Comparison of ENCODE assay signal across 19 mouse cellular contexts in genomic region chr1:50831663-50832062, GRCm38 (mm10).
DNase-seq lines count a peak whose midpoint lies in the region; ATAC-seq and TF ChIP-seq lines count a peak whose summit lies in the region.
"Had no signal": no experiment of that assay in that cellular context is flagged by ENCODE, and none has a peak within 500 bp of the region (broad histone marks: within the 10 kb centered on the region; RNA-seq: fewer than 3 reads in every experiment).

No protein-coding gene starts in this region.

- WGBS in intestine, postnatal 0 days = 55% methylated on average over 1 of the region's 1 CpGs
- 39% methylated on average over 1 of the region's 1 CpGs for WGBS in intestine, embryonic 16.5 days
- 36% methylated on average over 1 of the region's 1 CpGs for WGBS in lung, embryonic 14.5 days

- peak; percentile 2 for DNase-seq in embryo, embryonic 10.5 days (ENCODE audit: low spot score)
- no peak for DNase-seq in embryo, embryonic 10 days (ENCODE audit: low spot score)
- DNase-seq in lung, embryonic 14.5 days = peak; percentile 6
- no peak for DNase-seq in lung, postnatal 25 days (ENCODE audit: low spot score)
- peak; percentile 18 for DNase-seq in ES-CJ7 (ENCODE audit: low read depth, low spot score)
- no peak for DNase-seq in urinary bladder, postnatal 14 days (ENCODE audit: low spot score)
- DNase-seq: cerebellum, adult 11 months; cerebellum, postnatal 25 days; kidney, adult 11 months; left cerebral cortex, postnatal 4 days; liver, embryonic 13.5 days; lung, postnatal 14 days had no signal

- no peaks in the 10 kb centered on the region for H3K4me1 ChIP-seq in intestine, postnatal 0 days (replicated peaks; ENCODE audit: control insufficient read depth, insufficient read depth, low read length)
- H3K4me1 ChIP-seq in intestine, embryonic 16.5 days (ENCODE audit: control insufficient read depth, insufficient read depth, low read length) = no peaks in the 10 kb centered on the region
- H3K4me1 ChIP-seq in lung, embryonic 14.5 days (ENCODE audit: insufficient read depth) = no peaks in the 10 kb centered on the region
- H3K4me1 ChIP-seq: embryonic facial prominence, embryonic 12.5 days; heart, embryonic 12.5 days; liver, embryonic 13.5 days; megakaryocyte, embryonic 14.5 days had no signal

- H3K9ac ChIP-seq in intestine, postnatal 0 days (ENCODE audit: low read depth, low read length) = no peak overlapping the region
- no peak overlapping the region for H3K9ac ChIP-seq in intestine, embryonic 16.5 days (ENCODE audit: low read depth, low read length)
- H3K9ac ChIP-seq in lung, embryonic 14.5 days = no peak overlapping the region
- H3K9ac ChIP-seq: embryonic facial prominence, embryonic 12.5 days; heart, embryonic 12.5 days; hindbrain, embryonic 14.5 days; liver, embryonic 13.5 days had no signal

- TF ChIP-seq CTCF in intestine, postnatal 0 days (IDR thresholded peaks at IDR 0.05; ENCODE audit: low read depth) = peak; percentile 38
- TF ChIP-seq CTCF in lung, embryonic 14.5 days (IDR thresholded peaks at IDR 0.05; ENCODE audit: low read depth) = peak; percentile 29; the same call in 1 of the 2 replicates

- H3K4me2 ChIP-seq in intestine, postnatal 0 days (replicated peaks; ENCODE audit: low read depth) = no peak overlapping the region
- H3K4me2 ChIP-seq in intestine, embryonic 16.5 days (ENCODE audit: low read depth, low read length) = no peak overlapping the region
- no peak overlapping the region for H3K4me2 ChIP-seq in lung, embryonic 14.5 days
- H3K4me2 ChIP-seq: embryonic facial prominence, embryonic 12.5 days; heart, embryonic 12.5 days; hindbrain, embryonic 14.5 days; liver, embryonic 13.5 days had no signal

- no peaks in the 10 kb centered on the region for H3K27me3 ChIP-seq in intestine, postnatal 0 days (replicated peaks; ENCODE audit: control insufficient read depth, insufficient read depth, low read length)
- no peaks in the 10 kb centered on the region for H3K27me3 ChIP-seq in intestine, embryonic 16.5 days (replicated peaks; ENCODE audit: control insufficient read depth, insufficient read depth, low read length)
- H3K27me3 ChIP-seq in lung, embryonic 14.5 days (ENCODE audit: insufficient read depth, low read length) = no peaks in the 10 kb centered on the region
- H3K27me3 ChIP-seq: embryonic facial prominence, embryonic 12.5 days; heart, embryonic 12.5 days; liver, embryonic 13.5 days; megakaryocyte, embryonic 14.5 days had no signal

- no peak overlapping the region for H3K4me3 ChIP-seq in intestine, postnatal 0 days (ENCODE audit: low read depth, low read length)
- H3K4me3 ChIP-seq in intestine, embryonic 16.5 days (ENCODE audit: low read length) = no peak overlapping the region
- no peak overlapping the region for H3K4me3 ChIP-seq in lung, embryonic 14.5 days (ENCODE audit: low read depth, low read length)
- H3K4me3 ChIP-seq: embryonic facial prominence, embryonic 12.5 days; heart, embryonic 12.5 days; liver, embryonic 13.5 days; megakaryocyte, embryonic 14.5 days had no signal

- no peaks in the 10 kb centered on the region for H3K36me3 ChIP-seq in intestine, postnatal 0 days (ENCODE audit: control insufficient read depth, insufficient read depth)
- no peaks in the 10 kb centered on the region for H3K36me3 ChIP-seq in intestine, embryonic 16.5 days (ENCODE audit: control insufficient read depth, insufficient read depth, low read length)
- no peaks in the 10 kb centered on the region for H3K36me3 ChIP-seq in lung, embryonic 14.5 days (ENCODE audit: insufficient read depth)
- H3K36me3 ChIP-seq: embryonic facial prominence, embryonic 12.5 days; heart, embryonic 12.5 days; liver, embryonic 13.5 days had no signal

- no peak overlapping the region for H3K27ac ChIP-seq in intestine, postnatal 0 days (ENCODE audit: low read depth, low read length)
- no peak overlapping the region for H3K27ac ChIP-seq in intestine, embryonic 16.5 days (ENCODE audit: low read length)
- H3K27ac ChIP-seq in lung, embryonic 14.5 days (ENCODE audit: low read depth) = no peak overlapping the region
- H3K27ac ChIP-seq: embryonic facial prominence, embryonic 12.5 days; hindbrain, embryonic 14.5 days; liver, embryonic 13.5 days had no signal

- no peaks in the 10 kb centered on the region for H3K9me3 ChIP-seq in intestine, postnatal 0 days (ENCODE audit: control insufficient read depth)
- H3K9me3 ChIP-seq in intestine, embryonic 16.5 days (ENCODE audit: control insufficient read depth, low read length) = no peaks in the 10 kb centered on the region
- no peaks in the 10 kb centered on the region for H3K9me3 ChIP-seq in lung, embryonic 14.5 days (ENCODE audit: low read depth, low read length)
- H3K9me3 ChIP-seq: embryonic facial prominence, embryonic 12.5 days; heart, embryonic 12.5 days; liver, embryonic 13.5 days; megakaryocyte, embryonic 14.5 days had no signal

- ATAC-seq in intestine, postnatal 0 days = no peak
- no peak for ATAC-seq in intestine, embryonic 16.5 days
- ATAC-seq in lung, embryonic 14.5 days (ENCODE audit: insufficient read depth) = no peak
- ATAC-seq: forebrain, embryonic 14.5 days had no signal

Comparison
In these comparisons a context has a peak if more than half of its experiments do, and no peak if none do; other contexts are left out.
1. DNase-seq: peak in embryo, embryonic 10.5 days (single experiment), lung, embryonic 14.5 days (single experiment) and ES-CJ7 (single experiment); none in embryo, embryonic 10 days (single experiment), lung, postnatal 25 days (single experiment) and urinary bladder, postnatal 14 days (single experiment).